Mouse (Mus musculus): ENCODE results near the gene Cdx2.

Gene Cdx2

DNA sequence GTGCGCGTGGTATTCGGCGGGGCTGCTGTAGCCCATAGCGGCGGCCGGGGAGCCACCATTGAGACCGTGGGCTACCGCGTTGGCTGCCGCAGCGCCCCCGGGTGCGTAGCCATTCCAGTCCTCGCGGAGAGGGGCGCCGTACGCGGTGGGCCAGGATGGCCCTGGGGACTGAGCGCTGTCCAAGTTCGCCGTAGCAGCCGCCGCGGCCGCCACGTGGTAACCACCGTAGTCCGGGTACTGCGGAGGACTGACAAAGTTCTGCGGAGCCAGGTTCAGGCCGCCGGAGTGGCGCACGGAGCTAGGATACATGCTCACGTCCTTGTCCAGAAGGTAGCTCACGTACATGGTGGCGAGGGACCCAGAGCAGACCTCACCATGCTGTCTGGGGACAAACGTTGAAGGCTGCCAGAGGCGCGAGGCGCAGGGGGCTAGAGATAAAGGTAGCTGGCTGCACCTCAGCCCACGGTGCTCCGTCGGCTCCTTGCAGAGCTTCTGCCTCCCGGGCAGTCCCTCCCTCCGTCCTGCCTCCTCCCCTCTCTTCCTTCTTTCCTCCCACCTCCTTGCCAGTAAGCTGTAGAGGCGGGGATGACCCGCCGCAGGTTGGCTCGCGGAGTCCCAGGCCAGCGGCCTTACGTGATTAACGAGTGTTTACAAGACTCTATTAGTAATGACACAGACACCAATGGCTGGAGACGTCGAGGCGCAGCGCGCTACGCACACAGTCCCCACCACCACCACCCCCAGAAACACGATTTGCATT is at the start of gene Cdx2:
Cdx2 (minus strand) TSS at position 633 of the 760 bp plus-strand sequence.
- no peak for DNase-seq (ENCODE audit: inconsistent ontology term)

DNA sequence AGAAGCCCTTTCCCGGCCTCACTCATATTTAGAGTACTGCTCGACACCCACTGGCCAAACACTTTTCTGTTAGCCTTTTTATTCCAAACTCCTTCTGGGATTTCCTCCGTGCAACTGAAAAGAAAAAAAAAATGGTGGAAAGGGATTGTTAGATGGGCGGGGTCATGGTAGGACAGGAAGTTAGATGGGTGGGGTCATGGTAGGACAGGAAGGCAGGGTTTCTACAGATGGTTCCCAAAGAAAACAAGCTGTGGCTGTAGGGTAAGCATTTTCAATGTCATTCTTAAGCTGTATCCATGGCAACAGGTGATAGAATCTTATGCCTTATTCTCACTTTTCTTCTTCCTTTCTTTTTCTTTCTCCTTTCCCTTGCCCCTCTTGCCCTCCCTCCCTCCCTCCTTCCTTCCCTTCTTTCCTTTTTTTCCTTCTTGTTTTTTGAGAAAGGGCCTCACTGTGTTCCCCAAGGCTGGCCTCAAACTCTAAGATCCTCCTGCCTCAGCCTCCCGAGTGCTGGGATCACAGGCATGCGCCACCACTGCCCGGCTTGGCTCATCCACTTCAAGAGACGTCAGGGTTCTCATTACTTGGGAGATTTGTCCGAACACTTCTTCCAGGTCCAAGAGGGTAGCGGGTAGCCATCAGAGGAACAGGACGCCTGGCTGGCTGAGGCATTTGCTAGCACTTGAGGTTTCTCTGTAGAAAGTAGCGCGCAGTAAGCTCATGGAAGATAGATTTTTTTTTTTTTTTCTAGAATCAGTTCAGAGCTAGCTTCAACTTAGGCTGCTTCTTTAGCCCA is 49.4 kb upstream of the Cdx2 start:
- no peak for DNase-seq (ENCODE audit: inconsistent ontology term)

- no peak for DNase-seq (ENCODE audit: inconsistent ontology term)
Observed at GRCm38 (mm10) chr5:147355788-147356187, 48.7 kb upstream of the Cdx2 start.

- no peak for DNase-seq (ENCODE audit: inconsistent ontology term)
Observed at GRCm38 (mm10) chr5:147354985-147355384, 47.9 kb upstream of the Cdx2 start.

- DNase-seq (ENCODE audit: inconsistent ontology term): no peak
Observed at GRCm38 (mm10) chr5:147354161-147354780, 47.2 kb upstream of the Cdx2 start.

- DNase-seq (ENCODE audit: inconsistent ontology term): no peak
Observed at GRCm38 (mm10) chr5:147351931-147352330, 44.9 kb upstream of the Cdx2 start.

DNA sequence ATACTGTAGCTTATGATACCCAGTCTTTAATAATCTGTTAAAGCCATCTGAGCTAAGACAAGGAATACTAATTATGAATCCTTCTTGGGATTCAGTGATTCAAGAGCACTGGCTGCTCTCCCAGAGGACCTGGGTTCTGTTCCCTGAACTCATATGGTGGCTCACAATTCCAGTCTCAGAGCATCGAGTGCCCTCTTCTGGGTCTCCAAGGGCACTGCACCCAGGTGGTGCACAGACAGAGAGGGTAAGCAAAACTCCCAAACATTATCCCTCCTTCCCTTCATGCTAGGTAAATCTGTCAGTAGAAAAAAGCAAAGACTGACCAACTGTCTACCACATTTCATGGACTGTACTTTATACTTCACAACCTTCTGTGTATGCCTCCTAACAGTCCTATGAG is 38.9 kb upstream of the Cdx2 start:
- no peak for DNase-seq (ENCODE audit: inconsistent ontology term)

DNA sequence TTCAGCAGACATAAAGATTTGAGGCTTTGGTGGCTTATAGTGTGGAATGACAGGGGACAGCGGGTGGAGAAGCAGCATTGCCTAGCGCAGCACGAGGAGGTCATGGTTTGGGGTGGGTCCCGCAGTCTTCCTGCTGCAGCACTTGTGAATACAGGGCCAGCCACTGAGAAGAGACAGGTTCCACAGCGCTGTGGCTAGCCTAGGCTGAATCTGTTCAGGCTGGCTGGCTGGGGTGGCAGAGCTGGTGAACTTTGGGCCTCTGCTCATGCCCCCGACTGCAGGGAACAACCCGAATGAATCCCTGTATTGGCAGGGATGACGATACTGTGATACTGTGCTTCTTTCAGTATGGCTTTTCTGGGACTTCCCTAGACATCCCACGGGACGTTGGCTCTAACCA is 36.8 kb upstream of the Cdx2 start:
- DNase-seq (ENCODE audit: inconsistent ontology term): no peak

DNA sequence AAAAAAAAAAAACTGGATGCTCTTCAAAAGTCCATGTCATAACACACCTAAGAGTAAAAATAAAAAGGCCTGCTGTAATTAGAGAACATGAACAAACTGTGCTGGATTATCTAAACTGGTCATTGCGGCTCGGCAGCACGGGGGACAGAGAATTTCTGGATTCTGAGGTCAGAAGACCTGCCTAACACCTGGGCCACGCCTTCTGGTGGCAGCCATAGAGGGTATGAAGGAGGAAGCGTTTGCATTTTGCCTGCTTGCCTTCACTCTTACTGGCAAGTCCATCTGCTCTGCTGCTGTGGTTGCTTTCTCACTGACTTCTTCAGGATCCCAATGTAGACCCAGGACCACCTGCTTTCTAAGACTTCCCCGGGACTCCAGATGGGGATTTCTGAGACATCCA is 35.8 kb upstream of the Cdx2 start:
- no peak for DNase-seq (ENCODE audit: inconsistent ontology term)

- DNase-seq (ENCODE audit: inconsistent ontology term): no peak
Observed at GRCm38 (mm10) chr5:147340741-147341414, 33.8 kb upstream of the Cdx2 start.

- no peak for DNase-seq (ENCODE audit: inconsistent ontology term)
Observed at GRCm38 (mm10) chr5:147339560-147339959, 32.5 kb upstream of the Cdx2 start.

- DNase-seq (ENCODE audit: inconsistent ontology term): no peak
Observed at GRCm38 (mm10) chr5:147338967-147339366, 31.9 kb upstream of the Cdx2 start.

DNA sequence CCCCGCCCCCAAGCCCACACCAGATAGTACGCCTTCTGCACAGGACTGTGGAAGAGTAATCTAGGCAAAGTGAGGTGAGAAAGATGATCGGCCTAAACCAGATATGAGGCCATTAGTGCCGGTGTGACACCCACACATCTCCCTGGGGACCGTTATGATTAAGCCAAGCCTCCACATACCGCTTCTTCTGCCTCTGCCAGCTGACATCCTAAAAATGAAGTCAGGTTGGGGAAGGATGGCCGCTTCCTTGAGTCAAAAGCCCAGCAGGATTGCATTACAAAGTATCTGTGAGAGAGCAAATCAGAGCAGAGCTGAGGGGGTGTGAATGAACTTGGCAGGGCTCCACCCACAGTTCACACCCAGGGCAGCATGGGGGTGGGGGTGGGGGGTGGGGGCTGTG is 25.6 kb upstream of the Cdx2 start:
- DNase-seq (ENCODE audit: inconsistent ontology term): no peak

GRCm38 (mm10) chr5:147331547-147331946 is 24.5 kb upstream of the Cdx2 start:
- DNase-seq (ENCODE audit: inconsistent ontology term): no peak

- no peak for DNase-seq (ENCODE audit: inconsistent ontology term)
Observed at GRCm38 (mm10) chr5:147329946-147330345, 22.9 kb upstream of the Cdx2 start.

DNA sequence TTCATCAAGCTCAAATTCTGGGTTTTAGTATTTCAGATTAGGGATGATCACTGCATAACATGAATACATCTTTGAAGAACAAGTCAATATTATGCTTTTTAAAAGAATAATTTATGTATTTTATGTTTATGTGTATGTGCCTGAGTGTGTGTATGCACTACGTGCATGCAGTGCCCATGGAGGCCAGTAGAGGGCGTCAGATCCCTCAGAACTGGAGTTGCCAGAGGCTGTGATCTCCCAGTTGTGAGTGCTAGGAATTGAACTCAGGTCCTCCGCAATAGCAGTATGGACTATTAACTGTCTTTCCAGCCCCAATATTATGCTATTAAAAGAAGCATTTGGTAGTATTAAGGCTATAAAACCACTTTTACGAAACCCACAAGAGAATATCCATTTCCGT is 20.6 kb upstream of the Cdx2 start:
- DNase-seq (ENCODE audit: inconsistent ontology term): no peak

GRCm38 (mm10) chr5:147325931-147326330 is 18.9 kb upstream of the Cdx2 start:
- no peak for DNase-seq (ENCODE audit: inconsistent ontology term)

GRCm38 (mm10) chr5:147323237-147323917 is 16.3 kb upstream of the Cdx2 start:
- peak; percentile 49 for DNase-seq (ENCODE audit: inconsistent ontology term)

DNA sequence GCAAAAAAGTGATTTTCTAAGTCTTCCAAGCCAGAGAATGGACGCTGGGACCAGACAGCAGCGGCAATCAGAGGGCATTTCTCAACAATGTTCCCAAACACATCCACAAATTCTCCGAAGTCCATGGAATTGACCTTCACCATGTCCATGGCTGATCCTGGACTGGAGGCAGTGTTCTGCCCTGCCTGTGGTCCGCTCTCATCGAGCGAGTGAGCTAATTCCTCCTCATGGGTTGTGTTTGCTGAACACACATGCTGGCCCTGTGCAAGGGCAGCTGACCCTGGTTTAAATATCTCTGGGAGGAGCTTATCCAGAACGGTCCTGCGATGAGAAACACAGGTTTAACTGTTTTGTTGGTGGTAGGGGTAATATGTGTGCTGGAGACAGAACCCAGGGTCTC is 15.1 kb upstream of the Cdx2 start, which contains the start of gene Urad:
Urad (minus strand) TSS at position 258 of the 400 bp plus-strand sequence.
- no peak for DNase-seq (ENCODE audit: inconsistent ontology term)

- peak; percentile 35 for DNase-seq (ENCODE audit: inconsistent ontology term)
Observed at GRCm38 (mm10) chr5:147319653-147320052, 12.6 kb upstream of the Cdx2 start.

DNA sequence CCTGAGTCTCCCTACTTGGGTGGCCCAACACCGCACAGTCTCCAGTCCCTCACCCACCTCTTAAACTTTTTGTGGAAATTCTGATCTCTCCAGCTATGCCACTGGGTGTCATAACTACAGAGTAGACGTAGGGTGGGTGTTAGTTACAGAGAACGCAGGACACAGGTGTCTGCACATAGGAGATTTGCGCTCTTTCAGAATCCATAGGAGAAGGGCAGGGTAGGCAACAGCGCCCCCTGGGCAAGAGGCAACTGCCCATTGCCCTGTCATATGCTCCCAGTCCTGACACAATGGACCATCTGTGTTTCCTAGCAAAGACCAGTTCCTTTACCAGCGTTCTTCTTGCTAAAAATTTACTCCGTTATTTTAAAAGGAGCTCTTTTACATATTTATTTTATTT is 10.9 kb upstream of the Cdx2 start:
- no peak for DNase-seq (ENCODE audit: inconsistent ontology term)
